Mouse (Mus musculus): ENCODE data around the gene Ddx60.
A peak's percentile ranks its signal among the peaks of the same experiment; 100 is the strongest.

Gene Ddx60

DNA sequence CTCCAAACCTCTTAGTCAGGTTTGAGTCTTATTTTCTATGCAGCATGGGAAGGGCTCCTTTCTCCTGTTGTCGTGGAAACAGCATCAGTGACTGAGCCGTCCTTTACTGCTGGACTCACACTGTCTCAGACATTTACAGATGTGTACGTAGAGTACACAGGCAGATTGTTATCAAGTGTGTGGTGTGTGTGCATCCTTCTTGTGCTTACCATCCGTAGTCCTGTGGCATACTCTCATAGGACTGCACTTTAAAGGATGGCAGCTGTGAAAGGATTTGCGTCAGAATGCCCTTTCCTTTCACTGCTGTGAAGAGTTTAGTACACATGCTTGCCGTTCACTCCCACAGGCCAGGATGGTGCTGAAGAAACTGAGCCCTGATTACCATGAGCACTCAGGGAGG, 61.6 kb downstream of the Ddx60 start:
- no peak for DNase-seq

GRCm38 (mm10) chr8:61992796-61993195, 64.9 kb downstream of the Ddx60 start:
- no peak for DNase-seq

GRCm38 (mm10) chr8:61997125-61997524, 69.2 kb downstream of the Ddx60 start:
- DNase-seq = no peak

GRCm38 (mm10) chr8:62014166-62014565, 86.3 kb downstream of the Ddx60 start:
- DNase-seq = no peak

GRCm38 (mm10) chr8:62014582-62014981, 86.7 kb downstream of the Ddx60 start:
- DNase-seq = no peak

- no peak for DNase-seq
Measured at GRCm38 (mm10) chr8:62034351-62034750, 106.5 kb downstream of the Ddx60 start.

- no peak for DNase-seq
Measured at GRCm38 (mm10) chr8:62046809-62047208, 118.9 kb downstream of the Ddx60 start.

GRCm38 (mm10) chr8:62060357-62060756, 132.5 kb downstream of the Ddx60 start:
- DNase-seq = no peak

GRCm38 (mm10) chr8:62068305-62068704, 140.4 kb downstream of the Ddx60 start:
- no peak for DNase-seq

- DNase-seq = no peak
Measured at GRCm38 (mm10) chr8:62080195-62080802, 152.4 kb downstream of the Ddx60 start.

DNA sequence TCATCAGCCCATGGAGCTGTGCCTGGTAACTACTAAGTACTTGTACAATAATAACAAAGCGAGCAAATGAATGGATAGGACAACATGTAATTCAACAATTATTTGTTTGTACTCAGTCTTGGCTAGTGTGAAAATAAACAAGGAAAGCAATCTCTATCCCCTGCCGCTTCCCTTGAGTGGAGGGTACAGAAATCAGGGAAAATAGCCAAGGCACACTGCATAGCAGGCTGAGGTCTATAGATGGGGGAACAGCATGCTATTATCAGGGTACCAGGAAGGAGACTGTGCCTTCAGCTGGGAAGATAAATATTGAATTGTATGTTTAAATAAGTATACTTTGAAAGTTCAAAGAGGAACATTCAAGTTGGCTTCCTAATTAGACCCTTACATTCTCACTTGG, 153.9 kb downstream of the Ddx60 start:
- DNase-seq = peak; percentile 53

Measured in heart, adult 11 months (tissue).